Mouse (Mus musculus) CD8-positive naive resting alpha-beta T cell, adult 2 months (primary cell): ENCODE measurements around the gene Rpl29.

Source experiments
- DNase-seq, 2 experiments: peaks; one replicate each; pipeline ENCODE4 v3.0.0; 2022; ENCODE audit warnings: low read depth in 2 of 2, low spot score in 2 of 2

Rpl29 gene

GRCm38 (mm10) chr9:106470991-106471750 is 41.9 kb downstream of the Rpl29 start:
- DNase-seq = no peak

DNA sequence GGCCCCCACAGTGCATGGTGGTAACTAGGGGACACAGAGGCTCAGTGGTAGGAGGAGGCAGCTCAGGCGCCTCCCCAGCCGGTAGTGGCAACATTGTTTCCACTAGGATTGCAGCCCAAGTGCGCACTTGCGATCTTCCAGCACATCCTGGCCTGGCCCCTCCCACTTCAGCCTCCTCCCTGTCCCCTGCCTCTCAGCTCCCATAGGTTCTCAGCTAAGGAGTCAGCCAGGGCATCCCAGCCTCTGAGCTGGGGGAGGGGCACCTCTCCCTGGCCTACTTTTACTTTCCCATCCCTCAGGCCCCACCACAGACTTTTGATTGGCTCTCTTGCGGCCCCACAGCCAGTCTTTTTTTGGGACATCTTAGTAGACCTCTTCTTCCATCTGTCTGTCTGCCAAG is 42.6 kb downstream of the Rpl29 start:
- DNase-seq = no peak

DNA sequence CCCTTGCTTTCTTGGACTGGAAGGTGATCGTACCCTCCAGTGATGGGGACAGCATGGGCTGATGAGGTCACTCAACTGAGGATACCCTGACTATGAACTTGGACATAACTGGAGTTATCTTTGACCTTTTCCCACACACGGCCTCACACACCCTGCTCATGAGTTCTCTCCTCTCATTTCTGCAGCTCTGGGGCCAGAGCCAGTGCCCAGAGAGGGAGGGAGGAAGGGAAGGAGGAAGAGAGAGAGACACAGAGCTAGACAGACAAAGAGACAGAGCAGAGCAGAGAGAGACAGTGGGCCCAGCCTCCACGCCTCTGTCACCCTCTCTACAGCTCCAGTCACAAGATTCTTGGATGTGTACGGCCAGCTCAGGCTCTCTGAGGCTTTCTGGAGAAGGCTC is 43.1 kb downstream of the Rpl29 start:
- no peak for DNase-seq

DNA sequence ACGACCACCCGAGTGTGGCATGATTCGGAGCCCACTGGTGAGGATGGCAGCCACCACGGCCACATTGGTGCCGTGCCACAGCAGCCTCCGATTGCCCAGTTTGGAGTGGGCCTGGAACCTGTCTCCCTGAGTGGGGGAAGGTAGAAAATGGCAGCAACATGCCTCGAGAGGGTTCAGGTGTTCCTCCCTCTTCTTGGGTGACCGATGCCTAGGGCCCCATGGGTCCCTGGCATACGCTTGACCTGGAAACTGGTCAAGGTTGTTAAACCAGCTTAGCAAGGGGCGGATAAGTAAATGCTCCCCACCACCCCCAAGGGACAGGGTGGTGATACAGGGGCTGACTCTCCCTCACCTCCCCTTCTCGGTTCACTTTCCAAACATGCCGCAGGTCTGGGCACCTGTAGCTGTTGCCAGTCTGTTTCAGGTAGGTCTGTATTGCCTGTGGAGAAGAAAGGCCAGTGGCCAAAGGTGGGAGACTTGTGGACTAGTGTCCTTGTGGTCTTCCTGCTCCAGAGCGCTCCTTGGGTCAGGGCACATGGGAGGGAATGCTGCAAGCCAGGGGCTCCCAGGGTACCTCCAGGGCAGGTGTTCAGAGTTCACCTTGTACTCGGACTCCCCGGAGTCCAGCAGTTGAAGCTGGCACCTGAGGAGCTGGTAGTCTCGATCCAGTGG is 44.0 kb downstream of the Rpl29 start:
- DNase-seq = no peak

DNA sequence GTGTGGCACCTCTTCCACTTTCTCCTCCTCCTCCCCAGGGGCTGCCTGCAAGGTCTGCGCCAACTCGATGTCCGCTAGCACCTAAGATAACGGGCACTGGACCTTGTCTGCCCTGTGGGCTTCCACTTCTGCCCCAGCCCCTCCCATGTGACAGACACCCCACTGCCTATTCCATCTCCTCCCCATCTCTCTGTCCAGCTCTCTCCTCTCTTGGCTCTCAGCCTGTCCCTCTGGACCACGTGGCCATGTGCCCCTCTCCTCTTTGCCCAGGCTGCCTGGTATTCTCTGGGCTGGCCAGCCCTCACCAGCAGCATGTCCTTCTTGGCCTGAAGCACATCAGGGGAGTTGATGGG is 44.5 kb downstream of the Rpl29 start:
- no peak for DNase-seq

- peak; percentile 54 to 63 for DNase-seq
Observed at GRCm38 (mm10) chr9:106474456-106474855, 45.2 kb downstream of the Rpl29 start.

- DNase-seq = no peak
Observed at GRCm38 (mm10) chr9:106475046-106475445, 45.8 kb downstream of the Rpl29 start.

GRCm38 (mm10) chr9:106475663-106476001 is 46.4 kb downstream of the Rpl29 start, which contains the start of gene Rrp9:
Rrp9 (plus strand) TSS chr9:106475963.
- no peak for DNase-seq

GRCm38 (mm10) chr9:106476002-106476923 is 47.0 kb downstream of the Rpl29 start:
- peak; percentile 40 to 58 for DNase-seq

DNA sequence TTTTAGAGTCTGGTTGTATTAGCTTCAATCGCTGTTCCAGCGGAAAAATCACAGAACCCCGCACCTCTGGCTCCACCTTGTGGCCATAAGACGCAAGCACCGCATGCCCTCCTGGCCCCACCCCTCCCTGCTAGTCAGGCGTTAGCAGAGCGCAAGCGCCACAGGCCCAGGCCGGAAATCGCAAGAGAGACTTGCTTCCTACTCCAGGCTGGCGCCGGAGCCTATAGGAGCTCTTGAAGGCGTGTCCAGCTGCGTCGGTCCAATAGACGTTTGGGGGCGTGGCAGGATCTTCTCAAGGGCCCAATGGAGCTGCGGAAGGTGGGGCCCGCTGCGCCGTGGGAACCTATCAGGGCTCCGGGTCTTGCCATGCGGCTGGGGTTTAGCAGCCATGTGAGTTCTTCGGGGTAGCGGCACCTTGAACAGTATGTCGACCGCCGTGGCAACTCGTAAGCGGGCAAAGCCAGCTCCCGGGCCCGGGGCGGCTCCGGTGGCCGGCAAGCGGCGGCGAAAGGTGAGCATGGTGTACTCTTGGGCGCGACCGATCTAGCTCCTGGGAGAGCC is 47.8 kb downstream of the Rpl29 start, which contains the start of gene Parp3:
Parp3 (minus strand) TSS at position 26 of the 561 bp plus-strand sequence.
- peak; percentile 97 to 99 for DNase-seq

GRCm38 (mm10) chr9:106477649-106478048 is 48.4 kb downstream of the Rpl29 start:
- no peak for DNase-seq

DNA sequence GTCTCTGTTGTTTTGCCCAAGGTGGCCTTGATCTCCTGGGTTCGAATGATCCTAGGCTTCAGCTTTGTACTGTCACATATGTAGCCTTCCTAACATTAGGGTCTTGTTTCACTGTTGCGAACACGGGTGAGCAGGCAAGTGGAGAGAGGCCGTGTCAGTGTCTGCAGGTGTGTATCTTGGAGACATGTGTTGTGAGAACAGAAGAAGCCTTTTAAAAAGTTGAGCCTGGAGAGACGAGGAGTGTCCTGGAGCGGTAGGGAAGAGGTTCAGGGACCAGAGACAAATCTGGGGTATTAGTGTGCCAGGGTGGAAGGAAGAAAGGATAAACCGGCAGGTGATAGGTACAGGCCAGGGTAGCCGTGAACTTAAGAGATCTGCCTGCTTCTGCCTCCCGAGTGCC is 48.8 kb downstream of the Rpl29 start:
- DNase-seq = no peak

- DNase-seq = no peak
Observed at GRCm38 (mm10) chr9:106480541-106480940, 51.3 kb downstream of the Rpl29 start.

DNA sequence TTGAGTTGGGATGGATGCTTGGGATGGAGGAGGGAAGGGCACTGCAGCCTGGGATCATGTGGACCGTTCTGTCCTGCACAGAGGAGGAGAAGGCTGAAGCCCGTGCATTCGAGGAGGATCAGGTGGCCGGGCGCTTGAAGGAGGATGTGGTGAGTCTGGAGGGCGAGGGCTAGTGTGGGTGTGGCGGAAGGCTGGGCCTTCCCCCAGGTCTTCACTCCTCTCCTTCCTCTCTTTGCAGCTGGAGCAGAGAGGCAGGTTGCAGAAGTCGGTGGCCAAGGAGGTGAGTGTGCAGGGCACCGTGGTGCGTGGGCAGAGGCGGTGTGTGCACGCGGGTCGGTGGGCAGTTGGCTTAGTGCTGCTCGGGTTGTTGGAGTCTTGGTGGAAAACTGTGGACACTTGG is 51.8 kb downstream of the Rpl29 start:
- DNase-seq = no peak
